Mouse (Mus musculus) c-Kit-negative CD71-positive TER-119-positive erythroid progenitor cells, embryonic 14.5 days (primary cell): ENCODE measurements around the gene Olfr1176.

Experiments used
- DNase-seq: peaks from one replicate; pipeline ENCODE4 v3.0.0-alpha.2; 2013; ENCODE audit warnings: low read depth, low spot score

Gene Olfr1176

GRCm38 (mm10) chr2:88336421-88336820 lies at the start of gene Olfr1176:
TSS of gene Olfr1176 (plus strand) at chr2:88336721.
- DNase-seq, result no peak

GRCm38 (mm10) chr2:88315035-88315434 lies 21.5 kb upstream of the Olfr1176 start, which contains the start of gene Olfr1174-ps:
TSS of gene Olfr1174-ps (minus strand) at chr2:88315135.
- no peak for DNase-seq

- no peak for DNase-seq
Measured at GRCm38 (mm10) chr2:88327115-88327514, 9.4 kb upstream of the Olfr1176 start, which contains the start of gene Olfr1175-ps. TSS of gene Olfr1175-ps (minus strand) at chr2:88327215.

DNA sequence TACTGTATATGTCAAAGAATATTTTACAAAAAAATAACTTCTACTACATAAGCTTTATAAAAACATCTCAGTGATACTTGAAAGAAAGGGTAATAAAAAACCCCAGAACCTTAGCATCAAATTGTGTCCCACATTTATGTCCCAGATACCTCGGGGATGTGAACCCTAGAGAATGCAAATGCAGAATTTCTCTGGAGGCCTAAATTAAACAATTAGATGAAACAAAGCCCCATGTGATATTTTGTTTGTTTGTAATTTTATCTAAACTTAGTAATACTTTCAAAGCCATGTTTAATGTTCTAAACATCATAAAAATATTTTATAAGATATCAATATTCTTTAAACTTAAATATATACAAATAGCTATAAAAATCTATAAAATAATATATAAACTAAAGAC lies 9.9 kb downstream of the Olfr1176 start, which contains the start of gene Olfr1177-ps:
TSS of gene Olfr1177-ps (minus strand) at position 101 of the 400 bp plus-strand sequence.
- no peak for DNase-seq

- no peak for DNase-seq
Measured at GRCm38 (mm10) chr2:88356304-88356703, 19.8 kb downstream of the Olfr1176 start.

GRCm38 (mm10) chr2:88386762-88387161 lies 50.2 kb downstream of the Olfr1176 start, which contains the start of gene Olfr1178:
TSS of gene Olfr1178 (plus strand) at chr2:88387062.
- DNase-seq, result no peak
